ENCODE assay signal across 13 mouse cellular contexts in genomic region chr1:41742644-41743331, GRCm38 (mm10).
A peak's percentile ranks its signal among the peaks of the same experiment; 100 is the strongest.
DNase-seq lines count a peak whose midpoint lies in the region; ATAC-seq lines count a peak whose summit lies in the region.
"Had no signal": no experiment of that assay in that cellular context is flagged by ENCODE, and none has a peak within 500 bp of the region (broad histone marks: within the 10 kb centered on the region; RNA-seq: fewer than 3 reads in every experiment).

No protein-coding gene starts in this region.

- no peaks in the 10 kb centered on the region for H3K27me3 ChIP-seq in forebrain, embryonic 11.5 days (ENCODE audit: control insufficient read depth, insufficient read depth, low read length)
- no peaks in the 10 kb centered on the region for H3K27me3 ChIP-seq in hindbrain, embryonic 13.5 days
- no peaks in the 10 kb centered on the region for H3K27me3 ChIP-seq in neural tube, embryonic 12.5 days (replicated peaks)
- H3K27me3 ChIP-seq in heart, embryonic 12.5 days (replicated peaks), result no peaks in the 10 kb centered on the region
- H3K27me3 ChIP-seq: CH12.LX; heart, embryonic 15.5 days; Patski had no signal

- no peaks in the 10 kb centered on the region for H3K9me3 ChIP-seq in forebrain, embryonic 11.5 days (ENCODE audit: control insufficient read depth, low read length)
- no peaks in the 10 kb centered on the region for H3K9me3 ChIP-seq in hindbrain, embryonic 13.5 days
- no peaks in the 10 kb centered on the region for H3K9me3 ChIP-seq in neural tube, embryonic 12.5 days
- H3K9me3 ChIP-seq in heart, embryonic 12.5 days (replicated peaks), result no peaks in the 10 kb centered on the region
- H3K9me3 ChIP-seq: heart, embryonic 15.5 days had no signal

- peak; percentile 34 for DNase-seq in embryo, embryonic 9.5 days (ENCODE audit: extremely low spot score)
- peak; percentile 52 for DNase-seq in forebrain, embryonic 11.5 days (ENCODE audit: low spot score)
- no peak for DNase-seq in thymus, postnatal 0 days (ENCODE audit: low spot score)
- DNase-seq in left cerebral cortex, postnatal 4 days, result no peak
- DNase-seq: gastrocnemius, postnatal 10 days; kidney, adult 11 months; thymus, postnatal 36 days had no signal

- peak; percentile 71 for ATAC-seq in forebrain, embryonic 11.5 days (replicated peaks; ENCODE audit: low FRiP score)
- ATAC-seq in hindbrain, embryonic 13.5 days (ENCODE audit: low FRiP score), result peak; percentile 46; the same call in 1 of the 2 replicates
- peak; percentile 53 for ATAC-seq in neural tube, embryonic 12.5 days (ENCODE audit: low FRiP score, low read depth)
- ATAC-seq in heart, embryonic 12.5 days (ENCODE audit: insufficient number of reproducible peaks, low FRiP score), result no peak

- 25% methylated on average over 5 of the region's 5 CpGs for WGBS in forebrain, embryonic 11.5 days
- WGBS in hindbrain, embryonic 13.5 days, result 21% methylated on average over 5 of the region's 5 CpGs
- 28% methylated on average over 5 of the region's 5 CpGs for WGBS in neural tube, embryonic 12.5 days
- 69% methylated on average over 5 of the region's 5 CpGs for WGBS in heart, embryonic 12.5 days

- intact Hi-C loops in left cerebral cortex, postnatal 4 days (cut with DNase I), result loop anchor here (10.0 kb wide), 3 partner anchors 468 to 588 kb away; no protein-coding TSS in a partner anchor

- no peaks in the 10 kb centered on the region for H3K4me1 ChIP-seq in forebrain, embryonic 11.5 days (replicated peaks; ENCODE audit: control insufficient read depth, insufficient read depth, low read length)
- peaks cover 11% of the 10 kb centered on the region for H3K4me1 ChIP-seq in hindbrain, embryonic 13.5 days (replicated peaks)
- peaks cover 6% of the 10 kb centered on the region; the same call in 1 of the 2 replicates for H3K4me1 ChIP-seq in neural tube, embryonic 12.5 days
- no peaks in the 10 kb centered on the region for H3K4me1 ChIP-seq in heart, embryonic 12.5 days (replicated peaks)
- H3K4me1 ChIP-seq: heart, embryonic 15.5 days had no signal

- no peaks in the 10 kb centered on the region for H3K36me3 ChIP-seq in forebrain, embryonic 11.5 days (ENCODE audit: control insufficient read depth, insufficient read depth, low read length)
- H3K36me3 ChIP-seq in hindbrain, embryonic 13.5 days, result no peaks in the 10 kb centered on the region
- H3K36me3 ChIP-seq in neural tube, embryonic 12.5 days, result no peaks in the 10 kb centered on the region
- H3K36me3 ChIP-seq in heart, embryonic 12.5 days, result no peaks in the 10 kb centered on the region
- H3K36me3 ChIP-seq: heart, embryonic 15.5 days had no signal

- no peak overlapping the region for H3K9ac ChIP-seq in forebrain, embryonic 11.5 days (ENCODE audit: low read length)
- H3K9ac ChIP-seq in hindbrain, embryonic 13.5 days, result no peak overlapping the region
- H3K9ac ChIP-seq in neural tube, embryonic 12.5 days, result no peak overlapping the region
- H3K9ac ChIP-seq in heart, embryonic 12.5 days, result no peak overlapping the region
- H3K9ac ChIP-seq: heart, embryonic 15.5 days had no signal

- H3K4me2 ChIP-seq in forebrain, embryonic 11.5 days (ENCODE audit: low read depth, low read length, severe bottlenecking), result no peak overlapping the region
- no peak overlapping the region for H3K4me2 ChIP-seq in hindbrain, embryonic 13.5 days
- no peak overlapping the region for H3K4me2 ChIP-seq in neural tube, embryonic 12.5 days (replicated peaks)
- H3K4me2 ChIP-seq in heart, embryonic 12.5 days, result no peak overlapping the region
- H3K4me2 ChIP-seq: heart, embryonic 15.5 days had no signal

- H3K27ac ChIP-seq in forebrain, embryonic 11.5 days (ENCODE audit: low read depth, low read length), result peak overlapping the region; percentile 15; the same call in 1 of the 2 replicates
- H3K27ac ChIP-seq in hindbrain, embryonic 13.5 days, result no peak overlapping the region
- H3K27ac ChIP-seq in neural tube, embryonic 12.5 days, result no peak overlapping the region
- H3K27ac ChIP-seq in heart, embryonic 12.5 days (ENCODE audit: poor library complexity, severe bottlenecking), result no peak overlapping the region
- H3K27ac ChIP-seq: heart, embryonic 15.5 days had no signal

- no peak overlapping the region for H3K4me3 ChIP-seq in forebrain, embryonic 11.5 days (ENCODE audit: low read depth, low read length)
- no peak overlapping the region for H3K4me3 ChIP-seq in hindbrain, embryonic 13.5 days
- H3K4me3 ChIP-seq in neural tube, embryonic 12.5 days, result no peak overlapping the region
- H3K4me3 ChIP-seq in heart, embryonic 12.5 days, result no peak overlapping the region
- H3K4me3 ChIP-seq: heart, embryonic 15.5 days had no signal

Comparison
In these comparisons a context has a peak if more than half of its experiments do, and no peak if none do; other contexts are left out.
1. DNase-seq: peak in embryo, embryonic 9.5 days (single experiment) and forebrain, embryonic 11.5 days (single experiment); none in thymus, postnatal 0 days (single experiment) and left cerebral cortex, postnatal 4 days (single experiment).